Mouse (Mus musculus) layer of hippocampus, postnatal 36 days (tissue): ENCODE results near the gene Usp15. TPM values are rescaled to one million over a fixed set of nuclear protein-coding genes. Genes with fewer than 3 reads are reported as not detected.
A peak's percentile ranks its signal among the peaks of the same experiment; 100 is the strongest.

Source experiments
- DNase-seq, 2 experiments: peaks; one replicate each; pipeline ENCODE4 v3.0.0; 2022
- total RNA-seq, 2 experiments: library from RNA; stranded (reverse); gene quantifications; 2 replicates each; pipeline ENCODE4 v1.2.3; 2021

The Usp15 gene
- total RNA-seq, 2 experiments from 2014 or later = 98.9 to 99.7 TPM

DNA sequence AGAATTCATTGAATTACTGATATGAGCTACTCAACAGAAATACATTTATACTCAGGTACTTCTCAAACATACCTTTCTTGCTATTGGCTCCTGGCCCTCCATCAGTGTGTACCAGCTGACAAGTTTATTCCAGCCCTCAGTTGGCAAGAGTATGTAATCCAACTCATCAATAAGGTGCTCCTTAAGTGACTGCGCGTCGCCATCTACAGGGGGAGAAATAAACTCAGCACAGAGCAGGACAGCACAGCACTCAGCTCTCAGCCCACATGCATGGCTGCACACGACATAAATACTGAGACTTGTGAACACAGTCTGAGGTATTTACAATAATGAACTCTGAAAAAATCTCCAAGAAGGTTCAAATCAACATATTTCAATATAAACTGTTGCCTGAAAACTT, 21.0 kb downstream of the Usp15 start:
- DNase-seq = no peak

DNA sequence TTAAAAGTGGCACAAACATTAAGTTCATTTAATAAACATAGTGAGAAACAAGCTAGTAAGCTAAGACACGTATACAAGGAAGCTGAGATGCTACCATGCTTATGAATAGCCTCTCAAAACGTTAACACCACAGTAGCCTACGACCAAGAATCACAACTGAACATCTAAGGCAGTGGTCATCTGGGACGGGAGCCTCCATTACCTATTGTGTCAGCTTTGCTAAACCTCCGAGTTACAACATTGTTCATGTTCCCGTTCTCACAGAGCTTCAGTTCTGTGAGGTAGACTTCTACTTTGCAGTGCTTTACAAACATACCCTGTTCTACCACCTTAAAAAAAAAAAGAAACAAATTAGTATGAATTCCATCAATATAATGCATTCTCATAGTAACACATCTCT, 25.9 kb downstream of the Usp15 start:
- no peak for DNase-seq

DNA sequence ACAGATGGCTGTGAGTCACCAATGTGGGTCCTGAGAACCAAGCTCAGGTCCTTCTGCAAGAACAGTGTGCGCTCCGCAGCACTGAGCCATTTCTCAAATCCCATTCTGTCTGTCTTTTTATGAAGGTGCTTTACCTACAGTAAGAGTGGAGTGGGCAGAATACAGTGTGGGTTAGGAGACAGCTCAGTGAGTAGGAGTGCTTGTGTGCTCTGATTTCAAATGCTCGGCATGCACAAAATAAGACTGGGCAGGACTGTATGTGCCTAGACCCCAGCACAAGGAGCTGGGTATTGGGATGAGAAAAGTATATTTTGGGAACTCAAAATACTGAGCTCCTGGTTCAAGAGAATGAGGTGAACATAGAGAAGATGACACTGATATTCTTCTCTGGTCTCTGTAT, 31.3 kb downstream of the Usp15 start:
- no peak for DNase-seq

DNA sequence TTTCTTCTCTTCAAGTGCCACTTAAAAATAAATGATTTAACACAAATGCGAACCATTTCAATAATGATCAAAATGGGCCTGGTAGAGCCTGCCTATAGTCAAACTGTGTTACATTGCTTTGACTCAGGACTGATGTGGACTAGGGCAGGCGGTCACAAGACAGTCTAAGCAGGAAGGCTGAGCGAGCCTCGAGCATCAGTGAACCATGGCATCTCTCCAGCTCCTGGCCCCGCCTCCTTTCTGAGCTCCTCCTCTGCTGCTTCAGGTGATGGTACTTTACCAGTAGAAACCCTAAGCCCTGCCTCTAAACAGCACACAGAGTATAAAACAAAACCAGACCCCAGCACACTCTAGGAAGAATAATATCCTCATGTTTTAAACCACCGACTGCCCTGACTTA, 36.3 kb downstream of the Usp15 start:
- DNase-seq = no peak

GRCm38 (mm10) chr10:123159316-123159715, 37.5 kb downstream of the Usp15 start:
- no peak for DNase-seq

- peak; percentile 46 to 55 for DNase-seq
Observed at GRCm38 (mm10) chr10:123156392-123156791, 40.4 kb downstream of the Usp15 start.

DNA sequence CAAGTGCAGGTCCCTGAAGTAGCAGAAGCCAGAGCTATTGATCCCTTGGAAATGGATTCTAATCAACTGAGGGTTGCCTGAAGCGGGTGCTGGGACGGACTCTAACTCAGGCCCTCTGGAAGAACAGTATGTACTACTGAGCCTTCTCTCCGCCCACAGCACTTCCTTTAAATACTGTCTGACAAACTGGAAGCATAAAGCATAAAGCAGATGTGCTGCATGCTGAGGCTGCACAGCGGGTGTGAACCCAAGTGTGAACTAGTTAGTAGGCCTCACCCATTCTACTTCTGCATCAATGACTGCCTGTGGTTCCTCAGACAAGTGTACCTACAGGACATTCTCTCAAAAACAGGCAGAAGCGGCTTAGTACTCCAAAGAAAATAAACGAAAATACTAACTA, 41.0 kb downstream of the Usp15 start:
- DNase-seq = no peak

- DNase-seq = no peak
Observed at GRCm38 (mm10) chr10:123153321-123153720, 43.5 kb downstream of the Usp15 start.

DNA sequence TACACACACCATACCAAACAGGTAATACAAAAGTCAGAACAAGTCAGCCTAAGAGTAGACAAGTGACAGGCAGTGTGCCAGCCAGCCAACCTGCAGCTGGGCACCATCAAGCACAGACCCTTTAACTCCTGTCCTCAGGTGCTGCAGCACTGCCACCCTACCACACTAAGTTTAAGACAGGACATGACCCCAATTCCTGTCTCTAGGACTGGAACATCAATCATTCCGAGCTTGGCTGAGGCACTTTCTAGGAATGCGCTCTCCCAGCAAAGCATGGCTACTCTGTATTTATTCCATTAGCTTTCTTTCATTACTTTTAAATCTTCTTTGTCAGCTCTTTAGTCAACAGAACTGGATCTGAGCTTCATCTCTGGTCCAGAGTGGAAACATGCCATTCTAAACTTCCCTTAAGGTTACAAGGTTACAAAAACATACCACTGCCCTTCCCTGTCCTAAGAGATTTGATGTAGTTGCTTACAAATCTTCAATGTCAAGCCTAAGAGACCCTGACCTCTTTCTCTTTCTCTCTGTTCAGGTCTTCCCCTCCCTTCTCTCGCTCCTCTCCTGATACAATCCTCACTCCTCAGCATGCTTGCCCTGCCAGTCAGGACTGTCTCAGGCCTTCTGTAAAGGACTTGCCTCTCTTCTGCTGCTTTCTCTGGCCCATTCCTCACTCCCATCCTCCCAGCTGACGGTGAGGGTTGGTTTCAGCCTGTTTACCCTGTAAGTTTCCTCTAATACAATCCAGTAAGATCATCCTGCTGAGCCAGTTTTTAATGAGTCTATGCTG, 48.6 kb downstream of the Usp15 start:
- no peak for DNase-seq

- no peak for DNase-seq
Observed at GRCm38 (mm10) chr10:123147180-123147579, 49.6 kb downstream of the Usp15 start.

DNA sequence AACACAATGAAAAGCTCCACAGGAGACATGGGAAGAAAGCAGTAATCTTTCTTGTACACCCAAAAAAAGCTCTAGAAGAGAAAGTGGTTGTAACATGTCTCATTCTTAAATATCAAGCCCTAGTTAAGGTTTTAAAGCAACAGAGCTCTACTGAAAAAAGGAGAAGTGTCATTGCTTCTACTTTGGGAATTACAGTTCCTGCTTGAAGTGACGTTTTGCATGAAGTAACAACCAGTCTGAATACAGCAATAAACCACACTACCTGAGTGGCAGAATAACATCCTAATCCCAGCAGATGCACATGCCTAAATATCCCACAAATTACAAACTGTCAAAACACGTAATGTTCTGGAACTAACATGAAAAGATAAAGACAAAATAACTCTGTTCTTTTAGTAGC, 50.4 kb downstream of the Usp15 start:
- DNase-seq = no peak

GRCm38 (mm10) chr10:123144256-123144655, 52.5 kb downstream of the Usp15 start:
- DNase-seq = peak in 1 of 2 experiments; percentile 26

GRCm38 (mm10) chr10:123142395-123143050, 54.3 kb downstream of the Usp15 start:
- no peak for DNase-seq

DNA sequence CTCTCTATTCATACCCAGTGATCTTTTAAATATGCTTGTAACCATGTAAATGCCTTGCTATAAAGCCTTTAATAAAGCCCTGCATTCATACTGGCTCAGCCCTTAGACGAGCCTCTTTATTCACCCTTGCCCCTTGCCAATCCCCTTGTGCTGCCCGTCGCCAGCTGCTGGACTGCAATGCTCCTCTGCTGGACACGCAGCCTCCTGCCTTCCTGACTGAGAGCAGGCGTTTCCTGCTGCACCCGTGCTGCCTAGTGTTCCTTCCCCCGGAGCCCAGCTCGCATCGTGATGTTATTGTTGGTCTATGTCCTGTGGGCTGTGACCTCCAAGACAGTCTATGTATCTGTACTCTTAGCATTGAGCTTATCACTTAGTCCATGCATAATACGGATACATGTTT, 61.0 kb downstream of the Usp15 start:
- DNase-seq = no peak

DNA sequence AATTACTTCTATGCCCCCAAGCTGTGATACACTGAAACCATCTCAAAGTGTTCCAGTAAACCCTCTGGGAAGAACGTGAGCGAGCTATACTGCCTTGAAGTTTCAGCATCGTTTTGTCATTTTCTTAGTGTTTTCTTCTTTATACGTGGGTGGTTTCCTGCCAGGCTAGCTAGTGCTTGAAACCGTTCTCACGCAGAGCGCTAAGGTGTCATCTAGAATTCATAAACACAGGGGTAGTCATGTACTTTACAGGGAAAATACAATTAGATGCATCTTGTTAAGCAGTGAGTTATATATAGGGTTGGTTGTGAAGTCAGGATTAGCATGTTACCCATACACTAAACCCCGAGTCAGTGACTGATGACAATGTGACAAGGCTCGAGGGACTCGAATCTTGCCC, 65.3 kb downstream of the Usp15 start:
- no peak for DNase-seq

DNA sequence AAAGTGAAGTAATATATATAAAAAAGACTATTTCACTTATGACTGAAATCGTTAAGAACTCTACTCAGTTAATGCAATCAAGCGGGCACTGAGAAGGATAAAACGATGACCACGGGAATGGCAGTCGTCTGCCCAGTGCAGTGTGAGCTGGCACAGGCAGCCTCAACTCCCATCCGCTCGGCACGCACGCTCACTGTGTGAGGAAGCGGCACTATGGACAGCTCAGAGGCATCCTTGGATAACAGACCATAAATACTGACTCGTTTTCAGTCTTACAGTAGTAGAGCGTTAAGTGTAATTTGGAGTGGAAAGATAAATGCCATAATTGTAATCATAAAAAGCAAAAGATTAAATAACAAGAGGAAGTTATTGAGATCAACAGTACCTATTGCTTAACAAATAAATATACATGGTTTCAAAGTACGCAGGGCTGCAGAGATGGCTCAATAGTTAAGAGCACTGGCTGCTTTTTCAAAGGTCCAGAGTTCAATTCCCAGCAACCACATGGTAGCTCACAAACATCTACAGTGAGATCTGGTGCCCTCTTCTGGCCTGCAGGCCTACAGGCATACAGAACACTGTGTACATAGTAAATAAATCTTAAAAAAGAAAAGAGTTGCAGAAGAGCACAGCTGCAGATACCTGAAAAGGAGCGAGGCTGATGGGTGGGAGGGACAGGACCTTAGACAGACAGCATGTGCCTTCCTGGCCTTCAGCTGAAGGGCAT, 76.0 kb downstream of the Usp15 start:
- no peak for DNase-seq

- no peak for DNase-seq
Observed at GRCm38 (mm10) chr10:123116861-123117260, 79.9 kb downstream of the Usp15 start.

DNA sequence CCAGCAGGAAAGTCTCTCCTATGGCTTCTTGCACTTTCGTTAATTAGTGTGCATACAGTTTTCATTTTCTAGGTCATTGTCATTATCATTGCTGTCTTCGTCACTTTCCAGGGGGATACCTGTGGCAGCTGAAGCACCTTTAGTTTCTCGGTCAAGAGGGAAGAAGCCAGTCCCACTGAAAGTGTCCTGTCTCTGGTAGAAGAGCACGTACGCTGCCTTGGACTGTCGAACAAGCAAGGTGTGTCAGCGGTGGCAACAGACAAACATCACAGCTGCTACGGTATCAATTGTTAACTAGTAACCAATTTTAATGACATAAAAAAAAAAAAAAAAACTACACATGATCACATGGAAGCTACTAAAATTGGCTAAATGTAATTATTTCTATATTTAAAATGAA, 83.3 kb downstream of the Usp15 start:
- DNase-seq = no peak

GRCm38 (mm10) chr10:123112787-123113168, 84.0 kb downstream of the Usp15 start:
- no peak for DNase-seq

GRCm38 (mm10) chr10:123112056-123112786, 84.6 kb downstream of the Usp15 start:
- no peak for DNase-seq

- no peak for DNase-seq
Observed at GRCm38 (mm10) chr10:123110548-123110947, 86.2 kb downstream of the Usp15 start.

DNA sequence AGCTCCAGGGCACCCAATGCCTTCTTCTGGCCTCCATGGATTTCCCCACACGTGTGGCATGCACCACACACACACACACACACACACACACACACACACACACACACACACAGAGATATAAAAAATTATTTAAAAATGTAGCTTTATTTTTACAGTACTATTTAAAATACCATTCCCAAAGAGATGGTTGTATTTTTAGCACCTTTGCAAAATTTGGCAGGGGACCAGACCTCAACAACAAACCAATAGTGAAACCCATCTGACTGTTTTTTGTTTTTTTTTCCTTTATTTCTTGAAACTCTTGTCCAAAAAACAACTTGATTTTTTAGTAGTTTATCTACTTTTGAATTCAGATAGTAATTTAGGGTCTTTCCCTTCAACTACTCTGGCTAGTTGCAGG, 88.3 kb downstream of the Usp15 start:
- DNase-seq = no peak

DNA sequence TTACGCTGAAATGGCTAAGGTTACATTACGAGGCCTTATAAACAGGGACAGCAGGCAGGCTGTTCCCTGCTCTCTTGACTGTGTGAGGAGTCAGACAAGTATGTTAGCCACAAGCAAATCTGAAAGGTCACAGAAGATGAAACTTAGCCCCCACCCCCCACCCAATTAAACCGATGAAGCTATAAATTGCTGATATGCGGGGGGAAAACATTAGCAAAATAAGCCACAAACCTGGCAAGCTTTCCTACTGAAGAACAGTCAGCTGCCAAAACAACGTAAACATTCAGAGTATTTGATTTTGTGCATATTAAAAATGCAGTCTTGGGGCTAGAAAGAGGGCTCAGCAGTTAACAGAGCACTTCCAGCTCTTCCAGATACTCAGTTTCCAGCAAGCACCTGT, 88.7 kb downstream of the Usp15 start:
- no peak for DNase-seq
